Mouse (Mus musculus) brain, embryonic 18.5 days (tissue): Measurements from ENCODE around the gene Acat3.
A peak's percentile ranks its signal among the peaks of the same experiment; 100 is the strongest.
"Not testable (repeated sequence)": the region's sequence is repeated elsewhere in the genome, so short reads cannot be mapped to it uniquely, and the experiment has no call there.

Experiments used
- DNase-seq: peaks from one replicate; pipeline ENCODE4 v3.0.0-alpha.2; 2012; ENCODE audit warnings: low read depth, low spot score

Gene Acat3

DNA sequence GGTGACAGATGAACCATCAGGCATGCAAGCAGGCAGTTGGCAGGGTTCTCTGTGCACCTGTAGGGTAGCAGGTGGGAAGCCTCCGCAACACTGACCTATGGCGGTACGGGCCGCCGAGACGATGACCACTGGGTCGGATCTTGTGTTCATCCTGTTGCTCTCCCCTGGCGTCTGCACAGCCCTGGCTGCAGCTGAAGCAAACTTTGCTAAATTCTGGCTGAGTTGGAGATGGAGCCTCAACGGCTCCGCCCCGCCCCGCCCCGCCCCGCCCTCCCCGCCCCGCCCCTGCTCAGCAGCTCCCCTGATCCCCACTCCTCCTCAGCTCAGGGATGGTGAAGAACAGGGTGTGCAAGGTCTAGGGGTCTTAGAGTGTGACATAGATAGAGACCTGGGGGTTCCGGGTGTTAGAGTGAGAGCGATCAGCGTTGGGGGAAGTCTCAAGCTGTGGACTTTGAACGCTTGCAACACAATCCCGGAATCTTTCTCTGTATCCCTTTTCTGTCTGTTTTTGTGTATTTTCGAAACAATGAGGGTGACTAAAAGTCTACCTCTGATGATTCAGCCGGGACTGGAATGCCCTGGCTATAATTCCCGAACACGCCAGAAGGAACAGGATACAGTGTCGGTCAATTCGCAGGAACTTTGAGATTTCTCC, at the start of gene Acat3:
Gene Acat3, minus strand, starts transcription at position 450 of the 655 bp plus-strand sequence.
- DNase-seq: no peak

GRCm38 (mm10) chr17:12988096-12988495, 47.7 kb upstream of the Acat3 start:
- not testable (repeated sequence) for DNase-seq

DNA sequence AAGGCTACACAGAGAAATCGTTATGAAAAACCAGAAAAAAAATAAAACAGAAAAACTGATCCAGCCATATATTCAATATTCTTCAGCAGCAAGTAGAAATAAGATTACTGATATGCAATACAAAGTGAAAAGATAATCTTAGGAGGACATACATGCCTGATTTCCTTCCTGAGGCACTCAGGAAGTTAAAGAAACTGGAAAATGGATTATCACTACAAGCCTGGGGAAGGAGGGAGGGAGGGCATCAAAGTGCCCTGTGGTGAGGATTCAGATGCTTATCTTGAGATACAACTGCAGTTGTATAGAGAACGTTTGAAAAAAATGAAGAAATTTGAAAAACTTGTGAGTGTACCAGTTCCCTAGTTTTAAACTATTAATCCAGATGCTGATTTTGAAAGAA, 43.6 kb upstream of the Acat3 start:
- DNase-seq: no peak

DNA sequence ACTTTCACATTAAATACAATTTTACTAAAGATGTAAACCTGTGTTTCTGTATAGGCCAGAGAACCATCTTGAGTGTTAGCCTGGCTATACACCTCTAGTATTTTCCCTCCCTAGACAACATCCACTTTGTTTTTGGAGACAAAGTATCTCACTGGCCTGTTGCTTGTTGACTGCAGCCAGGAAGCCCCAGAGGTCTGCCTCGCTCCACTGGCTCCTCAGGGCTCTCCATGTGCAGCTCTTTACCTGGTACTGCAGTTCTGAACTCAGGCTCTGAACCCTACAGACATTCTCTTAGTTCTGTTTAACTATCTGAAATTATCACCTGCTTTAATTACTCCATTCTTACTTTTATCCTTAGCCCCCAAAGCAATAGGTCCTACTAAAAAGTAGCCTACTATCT, 38.1 kb upstream of the Acat3 start:
- DNase-seq: no peak

- no peak for DNase-seq
These were observed 33.5 kb upstream of the Acat3 start for GRCm38 (mm10) chr17:12973851-12974250.

DNA sequence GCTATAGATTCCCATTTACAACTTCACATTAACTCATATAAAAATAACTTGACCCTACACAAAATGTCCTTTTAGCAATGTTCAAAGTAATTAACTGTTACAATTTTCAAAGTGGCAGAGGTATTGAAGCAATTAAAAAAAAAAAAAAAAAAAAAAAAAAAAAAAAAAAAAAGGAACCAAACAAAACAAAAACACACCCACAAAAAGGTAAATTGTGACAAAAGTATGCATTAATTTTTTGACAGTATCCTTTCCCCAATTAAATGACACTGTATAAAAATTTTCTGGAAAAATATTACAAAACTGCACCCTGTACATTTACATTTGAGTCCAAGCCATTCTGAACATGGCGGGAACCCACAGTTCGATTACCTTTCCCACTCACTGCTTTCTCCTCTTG, 26.8 kb upstream of the Acat3 start:
- no peak for DNase-seq

GRCm38 (mm10) chr17:12963476-12963875, 23.1 kb upstream of the Acat3 start:
- DNase-seq: no peak

DNA sequence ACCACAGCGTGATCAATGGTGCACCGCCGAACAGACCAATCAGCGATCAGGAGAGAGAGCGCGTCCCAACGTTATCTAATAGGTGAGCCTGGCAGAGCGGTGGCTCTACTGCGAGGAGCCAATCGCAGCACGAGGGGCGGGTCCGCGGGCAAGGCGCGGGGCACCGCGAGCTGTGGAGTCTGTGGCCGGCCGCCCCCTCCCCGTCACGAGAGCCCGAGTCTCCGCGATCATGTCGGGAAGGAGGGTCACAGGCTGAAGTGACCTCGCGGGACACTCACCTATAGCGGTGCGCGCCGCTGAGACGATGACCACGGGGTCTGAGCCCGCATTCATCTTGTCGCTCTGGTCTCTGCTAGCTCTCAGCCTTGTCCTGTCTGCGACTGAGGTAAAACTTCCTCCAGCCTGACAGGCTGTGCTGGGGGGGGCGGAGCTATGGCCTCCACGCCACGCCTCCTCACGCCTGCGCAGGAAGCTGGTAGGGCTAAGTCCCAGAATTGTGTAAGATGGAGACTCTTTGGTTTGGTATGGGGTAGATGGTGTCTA, 20.0 kb upstream of the Acat3 start, which contains the start of gene Acat2:
Gene Acat2, minus strand, starts transcription at position 417 of the 543 bp plus-strand sequence.
- DNase-seq: peak; percentile 91

GRCm38 (mm10) chr17:12959377-12959776, 19.0 kb upstream of the Acat3 start:
- DNase-seq: not testable (repeated sequence)

GRCm38 (mm10) chr17:12956664-12957063, 16.3 kb upstream of the Acat3 start:
- DNase-seq: no peak

DNA sequence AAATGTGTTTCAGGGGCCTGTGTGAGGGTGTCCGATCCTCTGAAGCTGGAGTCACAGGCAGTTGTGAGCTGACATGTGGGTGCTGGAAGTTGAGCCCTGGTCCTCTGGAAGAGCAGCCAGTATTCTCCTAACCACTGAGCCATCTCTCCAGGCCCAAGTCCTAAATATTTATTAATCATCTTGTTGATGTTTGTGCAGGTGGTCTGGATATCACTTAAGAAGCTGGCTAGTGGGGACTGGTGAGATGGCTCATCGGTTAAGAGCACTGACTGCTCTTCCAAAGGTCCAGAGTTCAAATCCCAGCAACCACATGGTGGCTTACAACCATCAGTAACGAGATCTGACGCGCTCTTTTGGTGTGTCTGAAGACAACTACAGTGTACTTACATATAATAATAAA, 9.3 kb upstream of the Acat3 start:
- DNase-seq: no peak

- no peak for DNase-seq
These were observed 2.2 kb upstream of the Acat3 start for GRCm38 (mm10) chr17:12942459-12943162.

- no peak for DNase-seq
These were observed 1.3 kb upstream of the Acat3 start for GRCm38 (mm10) chr17:12941543-12942260.

- DNase-seq: not testable (repeated sequence)
These were observed 837 bp downstream of the Acat3 start for GRCm38 (mm10) chr17:12939377-12940148.

DNA sequence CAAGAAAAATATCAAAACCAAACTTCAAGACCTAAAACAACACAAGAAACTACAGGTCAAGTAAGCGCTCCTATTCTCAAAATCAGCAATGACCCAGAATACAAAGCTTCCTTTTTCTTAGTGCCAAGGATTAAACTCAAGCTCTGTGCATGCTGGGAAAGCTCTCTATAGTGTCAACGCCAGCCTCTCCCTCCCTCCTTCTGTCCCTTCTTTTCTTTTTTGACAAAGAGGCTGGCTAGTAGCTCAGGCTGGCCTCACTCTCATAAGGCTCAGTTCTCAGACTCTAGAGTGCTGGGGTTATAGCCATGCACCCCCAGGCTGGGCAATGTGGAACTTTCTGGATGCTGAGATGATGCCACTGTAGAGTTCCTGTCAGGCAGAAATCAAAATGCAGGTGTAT, 2.3 kb downstream of the Acat3 start:
- DNase-seq: peak; percentile 1

DNA sequence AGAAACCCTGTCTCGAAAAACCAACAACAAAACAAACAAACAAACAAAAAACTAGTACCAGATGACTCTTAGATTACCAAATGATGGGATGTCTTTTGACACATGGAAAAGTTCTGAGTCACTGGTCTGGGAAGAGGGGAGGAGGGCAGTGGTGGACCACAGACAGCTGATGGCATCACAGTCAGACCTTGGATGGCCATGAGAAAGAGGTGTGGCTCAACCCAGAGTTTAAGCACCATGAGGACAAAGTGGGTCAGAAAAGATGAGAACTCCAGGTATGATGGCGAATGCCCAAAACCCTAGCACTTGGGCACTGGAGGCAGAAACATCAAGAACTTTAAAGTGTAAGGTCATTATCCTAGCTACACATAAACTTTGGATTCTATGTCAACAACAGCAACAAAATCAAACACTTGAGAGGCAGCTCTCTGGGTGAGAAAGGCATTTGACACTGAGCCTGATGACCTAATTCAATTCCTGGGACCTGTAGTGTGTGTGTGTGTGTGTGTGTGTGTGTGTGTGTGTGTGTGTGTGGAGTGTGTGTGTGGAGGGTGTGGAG, 2.9 kb downstream of the Acat3 start:
- DNase-seq: no peak

- DNase-seq: no peak
These were observed 4.7 kb downstream of the Acat3 start for GRCm38 (mm10) chr17:12935719-12936118.

- not testable (repeated sequence) for DNase-seq
These were observed 8.8 kb downstream of the Acat3 start for GRCm38 (mm10) chr17:12931576-12931975.

DNA sequence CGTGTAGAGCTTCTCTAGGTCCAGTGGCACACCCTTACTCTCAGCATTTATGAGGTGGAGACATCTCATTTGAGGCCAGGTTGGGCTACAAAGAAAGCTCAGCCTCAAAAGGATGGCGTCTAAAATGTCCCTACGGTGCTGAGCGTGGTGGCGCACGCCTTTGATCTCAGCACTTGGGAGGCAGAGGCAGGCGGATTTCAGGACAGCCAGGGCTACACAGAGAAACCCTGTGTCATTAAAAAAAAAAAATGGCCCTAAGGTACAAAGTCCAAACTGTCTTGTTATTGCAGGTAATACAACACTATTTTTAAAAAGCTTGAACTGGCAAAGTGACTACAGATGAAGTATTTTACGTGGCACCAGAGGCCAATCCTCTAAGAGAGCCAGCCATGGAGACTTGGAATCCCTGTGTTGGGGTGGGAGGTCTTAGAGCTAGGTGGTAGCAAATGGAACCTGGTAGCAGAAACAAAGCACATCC, 14.7 kb downstream of the Acat3 start:
- DNase-seq: no peak

- no peak for DNase-seq
These were observed 15.4 kb downstream of the Acat3 start for GRCm38 (mm10) chr17:12925001-12925400.

GRCm38 (mm10) chr17:12921073-12921472, 19.3 kb downstream of the Acat3 start:
- DNase-seq: no peak
